Mouse (Mus musculus): ENCODE data around the gene Kcnd2. TPM values are rescaled to one million over a fixed set of nuclear protein-coding genes. Genes with fewer than 3 reads are reported as not detected.

Gene Kcnd2
- polyA plus RNA-seq (2017; shearing (Covaris generic)), result not detected

GRCm38 (mm10) chr6:21215491-21216191 lies at the start of gene Kcnd2:
Kcnd2 (plus strand) TSS chr6:21215503.

